Mouse (Mus musculus) heart, embryonic 12.5 days (tissue): Measurements from ENCODE around the gene Olfr66. TPM values are rescaled to one million over a fixed set of nuclear protein-coding genes. Genes with fewer than 3 reads are reported as not detected.

Experiments
- ATAC-seq: fragments of 200-750 bp; cut with Nextera tagmentation; 2 replicates; pipeline ENCODE4 v1.8.0; 2017; ENCODE audit warnings: moderate TSS enrichment, moderate library complexity; ENCODE audit not compliant: insufficient number of reproducible peaks, low FRiP score
- H3K27ac ChIP-seq: fragments of 300-500 bp; sonication (generic); 2 replicates; pipeline ENCODE4 v1.5.1; 2016; ENCODE audit warnings: mild to moderate bottlenecking, moderate library complexity; ENCODE audit not compliant: poor library complexity, severe bottlenecking
- H3K27me3 ChIP-seq: fragments of 300-500 bp; sonication (generic); replicated peaks from 2 replicates; pipeline ENCODE4 v1.6.1; 2016; ENCODE audit warnings: mild to moderate bottlenecking, moderate library complexity
- H3K36me3 ChIP-seq: fragments of 300-500 bp; sonication (generic); 2 replicates; pipeline ENCODE4 v1.6.1; 2016; ENCODE audit warnings: mild to moderate bottlenecking, moderate library complexity
- H3K4me1 ChIP-seq: fragments of 300-500 bp; sonication (generic); replicated peaks from 2 replicates; pipeline ENCODE4 v1.6.1; 2016; ENCODE audit warnings: mild to moderate bottlenecking
- H3K4me2 ChIP-seq: fragments of 300-500 bp; sonication (generic); 2 replicates; pipeline ENCODE4 v1.6.1; 2016; ENCODE audit warnings: mild to moderate bottlenecking, moderate library complexity
- H3K4me3 ChIP-seq: fragments of 300-500 bp; sonication (generic); 2 replicates; pipeline ENCODE4 v1.5.1; 2016; ENCODE audit warnings: mild to moderate bottlenecking
- H3K9ac ChIP-seq: fragments of 300-500 bp; sonication (generic); 2 replicates; pipeline ENCODE4 v1.6.1; 2016; ENCODE audit warnings: mild to moderate bottlenecking, moderate library complexity
- H3K9me3 ChIP-seq: fragments of 300-500 bp; sonication (generic); replicated peaks from 2 replicates; pipeline ENCODE4 v1.6.1; 2016; ENCODE audit warnings: mild to moderate bottlenecking, moderate library complexity
- WGBS: fragments of 180-500 bp; shearing (Covaris S2); methylation state at CpG from one replicate; pipeline ENCODE4 v1.1.7; 2016; 5-methylcytosine and 5-hydroxymethylcytosine counted together
- polyA plus RNA-seq: library from polyadenylated mRNA; unstranded; fragments of >200 nt; fragmentation: Nextera tagmentation; extraction: Ambion mirVana; gene quantifications from 2 replicates; pipeline ENCODE4 v1.2.1, GENCODE M21; 2016

The Olfr66 gene
- polyA plus RNA-seq, 1 experiment from 2014 or later: not detected

DNA sequence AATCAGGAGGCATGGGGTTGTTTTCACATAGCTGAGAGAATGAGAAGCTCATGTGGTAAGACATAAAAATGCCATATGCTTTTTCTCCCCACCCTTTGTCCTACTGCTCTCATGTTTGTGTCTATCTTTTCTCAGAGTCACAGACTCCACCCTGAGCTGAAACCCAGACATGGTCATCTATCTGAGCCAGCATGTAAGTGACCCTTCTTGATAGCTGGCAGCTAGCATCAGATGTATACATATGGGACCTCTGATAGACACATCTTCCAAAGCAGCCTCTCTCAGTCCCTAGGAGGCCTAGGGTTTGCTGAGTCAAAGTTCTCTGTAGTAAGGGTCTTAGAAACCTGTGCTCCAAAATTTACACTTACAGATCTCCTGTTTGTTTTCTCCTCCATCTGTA lies 20.3 kb downstream of the Olfr66 start:
- Histone ChIP-seq H3K4me2 (no peak overlapping the region), H3K9ac (no peak overlapping the region), H3K9me3 (no peaks in the 10 kb centered on the region), H3K36me3 (no peaks in the 10 kb centered on the region), H3K4me1 (peaks cover 6% of the 10 kb centered on the region; the same call in 1 of the 2 replicates), H3K4me3 (no peak overlapping the region), H3K27me3 (no peaks in the 10 kb centered on the region), H3K27ac (peak overlapping the region; percentile 51; the same call in 1 of the 2 replicates)
- ATAC-seq: peak; percentile 88

DNA sequence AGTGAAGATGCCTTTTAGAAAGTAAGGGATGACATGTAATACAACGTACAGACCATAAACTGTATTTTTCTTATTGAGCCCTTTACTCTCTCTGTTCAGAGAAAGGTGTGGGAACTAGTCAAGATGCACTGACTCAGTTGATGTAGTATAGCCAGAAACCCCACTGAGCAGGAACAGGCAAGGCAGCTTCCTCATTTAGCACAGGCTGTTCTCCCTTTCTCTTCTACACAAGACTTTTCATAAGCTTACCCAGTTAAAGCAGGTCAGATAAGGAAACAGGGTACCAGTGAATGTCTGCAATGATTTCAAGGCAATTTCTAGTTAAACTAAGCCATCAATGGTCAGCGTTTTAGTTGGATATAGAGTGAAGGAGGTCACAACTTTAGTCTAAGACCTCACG lies 24.5 kb downstream of the Olfr66 start:
- Histone ChIP-seq H3K36me3 (no peaks in the 10 kb centered on the region), H3K27me3 (no peaks in the 10 kb centered on the region), H3K9me3 (no peaks in the 10 kb centered on the region), H3K9ac (no peak overlapping the region), H3K4me2 (no peak overlapping the region), H3K4me3 (no peak overlapping the region), H3K27ac (peak overlapping the region; percentile 62), H3K4me1 (peaks cover 5% of the 10 kb centered on the region; the same call in 1 of the 2 replicates)
- WGBS: 71% methylated on average over 3 of the region's 3 CpGs
- ATAC-seq: no peak

DNA sequence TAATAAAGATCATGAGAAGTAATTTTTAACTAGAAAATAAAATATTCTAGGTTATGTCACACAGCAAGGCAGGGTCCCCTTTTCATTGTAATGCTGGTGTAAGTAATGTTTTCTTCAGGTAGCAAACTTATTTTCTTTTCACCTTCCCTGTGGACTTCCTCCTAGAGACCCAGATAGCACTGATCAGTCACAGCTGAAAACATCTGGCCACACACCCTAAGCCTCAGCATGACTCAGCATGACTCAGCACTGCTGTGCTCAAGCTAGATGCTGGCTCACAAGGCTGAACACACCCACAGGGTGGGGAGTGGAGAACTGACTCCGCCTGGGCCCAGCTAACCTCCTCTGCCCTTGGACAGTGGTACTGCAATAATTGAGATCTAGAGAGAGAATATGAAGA lies 25.2 kb downstream of the Olfr66 start:
- 38% methylated on average over 1 of the region's 1 CpGs for WGBS
- Histone ChIP-seq H3K4me1 (peaks cover 5% of the 10 kb centered on the region; the same call in 1 of the 2 replicates), H3K4me3 (no peak overlapping the region), H3K9ac (no peak overlapping the region), H3K4me2 (no peak overlapping the region), H3K27me3 (no peaks in the 10 kb centered on the region), H3K36me3 (no peaks in the 10 kb centered on the region), H3K27ac (no peak overlapping the region), H3K9me3 (no peaks in the 10 kb centered on the region)
- ATAC-seq: peak; percentile 92

DNA sequence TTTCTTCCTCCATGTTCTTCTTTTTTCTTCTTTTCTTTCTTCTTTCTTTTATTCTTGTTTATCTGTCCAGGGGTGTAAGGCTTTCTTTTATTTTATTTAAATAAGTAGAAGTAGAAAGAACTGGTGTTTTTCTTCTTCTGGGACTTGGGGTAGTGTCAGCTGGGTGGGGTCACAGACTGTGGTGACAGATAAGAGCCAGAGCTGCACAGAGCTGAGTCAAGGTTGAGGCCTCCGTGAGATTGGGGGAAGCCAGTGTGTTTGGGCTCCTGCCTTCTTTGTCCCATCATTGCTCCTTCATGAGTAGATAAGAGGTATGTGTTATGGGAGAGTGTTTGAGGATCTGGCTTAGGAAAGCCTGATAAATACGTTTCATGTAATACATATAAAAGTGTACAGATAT lies 27.0 kb downstream of the Olfr66 start:
- peaks cover 5% of the 10 kb centered on the region; the same call in 1 of the 2 replicates for H3K4me1 ChIP-seq
- H3K4me2 ChIP-seq: no peak overlapping the region
- no peak overlapping the region for H3K9ac ChIP-seq
- H3K9me3 ChIP-seq: no peaks in the 10 kb centered on the region
- H3K27ac ChIP-seq: no peak overlapping the region; the same call in 1 of the 2 replicates
- H3K36me3 ChIP-seq: no peaks in the 10 kb centered on the region
- no peaks in the 10 kb centered on the region for H3K27me3 ChIP-seq
- peak; percentile 93 for ATAC-seq
- WGBS: 1% methylated on average over 2 of the region's 2 CpGs
- H3K4me3 ChIP-seq: no peak overlapping the region

DNA sequence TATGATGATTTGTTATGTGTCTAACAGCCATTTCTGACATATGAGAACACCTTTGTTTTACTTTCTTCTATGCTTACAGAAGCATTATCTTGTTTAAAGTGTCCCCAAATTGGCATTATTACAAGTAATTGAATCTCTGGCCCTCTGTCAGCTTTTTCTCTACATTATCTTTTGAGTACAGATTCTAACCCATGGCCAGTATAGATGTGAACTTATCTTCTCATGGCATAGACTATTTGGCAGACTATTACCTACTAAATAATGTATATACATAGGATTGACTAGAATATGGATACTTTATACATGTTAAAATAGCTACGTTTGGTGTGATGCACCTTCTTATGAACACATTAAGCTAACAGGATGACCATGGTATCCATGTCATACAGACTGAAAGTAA lies 31.4 kb downstream of the Olfr66 start:
- WGBS: 67% methylated on average over 1 of the region's 1 CpGs
- no peaks in the 10 kb centered on the region for H3K36me3 ChIP-seq
- H3K27me3 ChIP-seq: no peaks in the 10 kb centered on the region
- no peak overlapping the region for H3K9ac ChIP-seq
- ATAC-seq: no peak
- H3K27ac ChIP-seq: no peak overlapping the region; the same call in 1 of the 2 replicates
- H3K4me2 ChIP-seq: no peak overlapping the region
- H3K4me1 ChIP-seq: peaks cover 2% of the 10 kb centered on the region; the same call in 1 of the 2 replicates
- H3K4me3 ChIP-seq: no peak overlapping the region
- no peaks in the 10 kb centered on the region for H3K9me3 ChIP-seq

DNA sequence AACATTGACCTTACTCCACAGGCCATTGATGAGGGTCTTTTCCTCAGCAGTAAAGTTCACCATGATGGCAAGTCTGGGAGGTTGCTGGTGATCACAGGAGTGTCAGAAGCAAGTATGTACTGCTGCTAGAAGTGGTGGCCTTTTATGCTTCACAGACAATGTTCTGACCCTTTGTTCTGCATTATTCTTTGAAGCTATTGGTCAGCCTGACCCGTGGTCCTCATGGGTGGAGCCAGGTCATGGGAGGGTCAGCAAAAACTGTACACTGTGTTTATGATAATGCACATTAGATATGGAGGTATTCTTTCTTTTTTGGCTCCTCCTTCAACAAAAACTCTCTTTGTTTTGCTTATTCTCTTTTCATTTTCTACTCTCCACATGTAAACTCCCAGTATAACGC lies 33.0 kb downstream of the Olfr66 start, which contains the start of gene Hbb-y:
Gene Hbb-y (minus strand): TSS at position 127 of the 400 bp plus-strand sequence.
- Histone ChIP-seq H3K4me1 (no peaks in the 10 kb centered on the region), H3K4me3 (0 out of 2 replicates have a peak within 1 kb of the TSS, but pooled peaks have one; percentile 3), H3K36me3 (no peaks in the 10 kb centered on the region), H3K27ac (0 out of 2 replicates have a peak within 1 kb of the TSS, but pooled peaks have one; percentile 23), H3K9ac (no peak within 1 kb of the TSS), H3K4me2 (no peak within 1 kb of the TSS), H3K27me3 (no peaks in the 10 kb centered on the region), H3K9me3 (no peaks in the 10 kb centered on the region)
- WGBS: 62% methylated on average over 2 of the region's 2 CpGs
- peak; percentile 86 for ATAC-seq

DNA sequence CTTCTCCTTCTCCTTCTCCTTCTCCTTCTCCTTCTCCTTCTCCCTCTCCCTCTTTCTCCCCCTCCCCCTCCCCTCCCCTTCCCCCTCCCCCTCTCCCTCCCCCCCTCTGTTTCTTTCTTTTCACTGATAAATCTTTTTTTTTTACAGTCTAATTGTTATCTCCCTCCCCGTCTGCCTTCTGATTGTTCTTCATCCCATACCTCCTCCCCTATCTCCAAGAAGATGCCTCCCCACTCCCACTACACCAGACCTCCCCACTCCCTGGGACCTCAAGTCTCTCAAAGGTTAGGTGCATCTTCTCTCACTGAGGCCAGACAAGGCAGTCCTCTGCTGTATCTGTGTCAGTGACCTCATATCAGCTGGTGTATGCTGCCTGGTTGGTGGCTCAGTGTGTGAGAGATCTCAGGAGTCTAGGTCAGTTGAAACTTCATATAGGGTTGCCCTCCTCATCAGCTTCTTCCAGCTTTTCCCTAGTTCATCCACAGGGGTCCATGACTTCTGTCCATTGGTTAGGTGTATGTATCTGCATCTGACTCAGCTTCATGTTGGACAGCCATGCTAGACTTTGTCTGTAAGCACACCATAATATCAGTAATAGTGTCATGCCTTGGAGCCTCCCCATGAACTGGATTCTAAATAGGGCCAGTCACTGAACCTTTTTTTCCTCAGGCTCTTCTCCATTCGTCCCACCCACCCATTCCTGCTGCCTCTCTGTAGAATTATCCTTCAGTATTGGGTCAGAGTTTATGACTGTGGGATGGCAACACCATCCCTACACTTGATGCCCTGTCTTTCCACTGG lies 41.3 kb downstream of the Olfr66 start:
- no peak overlapping the region; the same call in 1 of the 2 replicates for H3K4me2 ChIP-seq
- ATAC-seq: peak; percentile 17; the same call in 1 of the 2 replicates
- no peaks in the 10 kb centered on the region for H3K36me3 ChIP-seq
- H3K4me3 ChIP-seq: no peak overlapping the region
- no peaks in the 10 kb centered on the region for H3K9me3 ChIP-seq
- no peak overlapping the region for H3K9ac ChIP-seq
- H3K4me1 ChIP-seq: no peaks in the 10 kb centered on the region
- whole genome bisulfite sequencing: 25% methylated on average over 2 of the region's 2 CpGs
- H3K27me3 ChIP-seq: no peaks in the 10 kb centered on the region
- H3K27ac ChIP-seq: no peak overlapping the region

DNA sequence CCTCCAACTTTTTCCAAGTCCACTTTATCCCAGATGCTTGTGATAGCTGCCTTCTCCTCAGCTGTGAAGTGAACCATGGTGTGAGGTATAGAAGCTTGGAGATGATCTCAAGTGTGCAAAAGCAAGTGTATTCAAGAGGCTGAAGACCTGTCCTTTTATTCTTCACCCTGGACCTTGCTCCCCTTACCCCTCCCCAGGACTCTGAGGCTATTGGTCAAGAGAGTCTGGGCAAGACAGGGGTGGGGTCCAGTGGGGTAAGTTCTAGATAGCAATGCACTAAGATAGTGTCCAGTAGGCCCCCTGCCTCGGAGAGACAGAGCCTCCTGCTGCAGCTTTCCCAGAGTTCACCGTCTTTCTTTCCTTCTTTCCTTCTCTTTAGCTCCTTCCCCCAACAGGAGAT lies 43.0 kb downstream of the Olfr66 start, which contains the start of gene Hbb-bh1:
Gene Hbb-bh1 (minus strand): TSS at position 131 of the 400 bp plus-strand sequence.
- Histone ChIP-seq H3K27me3 (no peaks in the 10 kb centered on the region), H3K27ac (no peak within 1 kb of the TSS), H3K4me1 (no peaks in the 10 kb centered on the region), H3K4me2 (peak within 1 kb of the TSS; percentile 13; the same call in 1 of the 2 replicates), H3K9me3 (no peaks in the 10 kb centered on the region), H3K9ac (no peak within 1 kb of the TSS), H3K4me3 (0 out of 2 replicates have a peak within 1 kb of the TSS, but pooled peaks have one; percentile 16), H3K36me3 (no peaks in the 10 kb centered on the region)
- peak; percentile 85 for ATAC-seq
- WGBS: 46% methylated on average over 2 of the region's 2 CpGs

DNA sequence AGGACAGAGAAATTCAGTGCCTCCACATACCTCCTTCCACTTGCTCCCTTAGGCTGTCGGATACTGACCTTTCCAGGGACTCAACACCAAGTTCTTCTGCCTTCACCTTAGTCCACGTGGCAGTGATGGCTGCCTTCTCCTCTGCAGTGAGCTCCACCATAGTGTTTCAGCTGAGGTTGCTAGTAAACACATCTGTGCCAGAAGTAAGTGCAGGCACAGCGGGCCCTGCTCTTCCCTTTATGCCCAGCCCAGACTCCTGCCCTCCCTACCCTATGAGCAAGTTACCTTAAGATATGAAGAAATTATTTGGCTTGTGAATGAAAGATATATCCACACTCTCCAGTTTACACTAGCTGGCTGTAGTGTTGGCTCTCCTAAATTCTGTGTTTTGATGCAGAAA lies 45.8 kb downstream of the Olfr66 start, which contains the start of gene Hbb-bh2:
Gene Hbb-bh2 (minus strand): TSS at position 253 of the 400 bp plus-strand sequence.
- Histone ChIP-seq H3K27me3 (no peaks in the 10 kb centered on the region), H3K9me3 (no peaks in the 10 kb centered on the region), H3K36me3 (no peaks in the 10 kb centered on the region), H3K4me2 (no peak within 1 kb of the TSS; the same call in 1 of the 2 replicates), H3K9ac (no peak within 1 kb of the TSS), H3K27ac (no peak within 1 kb of the TSS), H3K4me1 (no peaks in the 10 kb centered on the region), H3K4me3 (no peak within 1 kb of the TSS)
- 58% methylated on average over 3 of the region's 3 CpGs for WGBS
- peak; percentile 66 for ATAC-seq
